In the genomic region with DNA sequence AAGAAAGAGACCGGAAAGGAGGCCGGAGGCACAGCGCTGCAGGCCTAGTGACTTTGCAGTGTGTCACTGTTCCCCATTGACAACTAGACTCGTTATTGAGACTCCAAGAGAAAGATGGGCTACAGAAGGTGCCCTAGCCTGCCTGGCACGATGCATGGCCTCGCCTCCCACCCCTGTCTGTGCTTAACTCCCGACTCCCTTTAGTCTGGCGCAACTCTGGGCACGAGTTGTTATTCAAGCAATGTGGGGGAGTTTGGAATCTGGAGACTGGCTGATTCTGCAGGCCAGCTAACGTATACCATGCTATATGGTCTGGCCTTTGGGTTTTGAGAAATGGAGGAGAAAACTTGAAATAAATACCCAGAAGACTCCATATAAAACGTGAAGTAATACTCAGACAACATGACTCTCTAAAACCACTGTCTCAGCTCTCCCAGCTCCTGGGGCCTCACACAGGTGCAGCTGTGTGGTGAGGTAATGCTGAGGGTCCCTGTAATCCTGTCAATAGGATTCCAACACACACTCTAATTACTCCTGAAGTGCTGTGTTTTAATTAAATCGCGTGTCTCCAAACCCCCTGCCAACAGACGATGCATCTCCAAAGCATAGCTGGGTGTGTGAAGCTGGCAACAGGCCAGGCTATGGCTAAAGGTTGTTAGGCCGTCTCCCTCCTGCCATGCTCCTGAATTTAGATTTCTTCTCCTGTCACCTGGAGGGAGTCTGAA, we compare ENCODE assay signal across 27 mouse cellular contexts. TPM values are rescaled to one million over a fixed set of nuclear protein-coding genes. Genes with fewer than 3 reads are reported as not detected.
DNase-seq lines count a peak whose midpoint lies in the region; ATAC-seq lines count a peak whose summit lies in the region.
"Had no signal": no experiment of that assay in that cellular context is flagged by ENCODE, and none has a peak within 500 bp of the region (broad histone marks: within the 10 kb centered on the region; RNA-seq: fewer than 3 reads in every experiment).

No protein-coding gene starts in this region.

- H3K27me3 ChIP-seq in forebrain, embryonic 12.5 days = no peaks in the 10 kb centered on the region
- H3K27me3 ChIP-seq in forebrain, embryonic 10.5 days (ENCODE audit: poor library complexity, severe bottlenecking) = no peaks in the 10 kb centered on the region
- no peaks in the 10 kb centered on the region for H3K27me3 ChIP-seq in hindbrain, embryonic 15.5 days
- H3K27me3 ChIP-seq in hindbrain, embryonic 10.5 days (ENCODE audit: insufficient read depth, poor library complexity, severe bottlenecking) = no peaks in the 10 kb centered on the region
- H3K27me3 ChIP-seq: embryonic facial prominence, embryonic 12.5 days; limb, embryonic 13.5 days; liver, embryonic 12.5 days; midbrain, embryonic 12.5 days had no signal

- H3K4me2 ChIP-seq in forebrain, embryonic 12.5 days = no peak overlapping the region
- H3K4me2 ChIP-seq in hindbrain, embryonic 15.5 days = no peak overlapping the region
- H3K4me2 ChIP-seq: embryonic facial prominence, embryonic 12.5 days; limb, embryonic 13.5 days; liver, embryonic 12.5 days; midbrain, embryonic 12.5 days had no signal

- H3K27ac ChIP-seq in forebrain, embryonic 12.5 days = 0 out of 2 replicates have a peak overlapping the region, but pooled peaks have one; percentile 25
- no peak overlapping the region for H3K27ac ChIP-seq in forebrain, embryonic 10.5 days
- H3K27ac ChIP-seq in hindbrain, embryonic 15.5 days (replicated peaks) = no peak overlapping the region
- H3K27ac ChIP-seq in hindbrain, embryonic 10.5 days = no peak overlapping the region
- H3K27ac ChIP-seq: embryonic facial prominence, embryonic 12.5 days; heart, embryonic 10.5 days; limb, embryonic 13.5 days; liver, embryonic 12.5 days; midbrain, embryonic 12.5 days had no signal

- intact Hi-C loops in left cerebral cortex, postnatal 10 days (cut with DNase I) = no loop called here

- no peak overlapping the region for H3K4me3 ChIP-seq in forebrain, embryonic 12.5 days (replicated peaks)
- H3K4me3 ChIP-seq in forebrain, embryonic 10.5 days = no peak overlapping the region
- H3K4me3 ChIP-seq in hindbrain, embryonic 15.5 days = no peak overlapping the region
- no peak overlapping the region for H3K4me3 ChIP-seq in hindbrain, embryonic 10.5 days
- H3K4me3 ChIP-seq: embryonic facial prominence, embryonic 12.5 days; heart, embryonic 10.5 days; limb, embryonic 13.5 days; liver, embryonic 12.5 days; midbrain, embryonic 12.5 days; myocyte had no signal

- 0 out of 2 replicates have a peak, but pooled peaks cover 4% of the 10 kb centered on the region for H3K9me3 ChIP-seq in forebrain, embryonic 12.5 days
- H3K9me3 ChIP-seq in forebrain, embryonic 10.5 days = 0 out of 2 replicates have a peak, but pooled peaks cover 4% of the 10 kb centered on the region
- no peaks in the 10 kb centered on the region for H3K9me3 ChIP-seq in hindbrain, embryonic 15.5 days
- H3K9me3 ChIP-seq in hindbrain, embryonic 10.5 days = 0 out of 2 replicates have a peak, but pooled peaks cover 4% of the 10 kb centered on the region
- H3K9me3 ChIP-seq: embryonic facial prominence, embryonic 12.5 days; liver, embryonic 12.5 days had no signal

- no peak for DNase-seq in forebrain, embryonic 10.5 days (ENCODE audit: extremely low spot score, low spot score)
- no peak for DNase-seq in hindbrain, embryonic 10.5 days (ENCODE audit: low spot score)
- peak; percentile 38 to 58 for DNase-seq in left cerebral cortex, adult 18-20 months (ENCODE audit: low spot score in 2 of 2)
- no peak for DNase-seq in left cerebral cortex, postnatal 10 days (ENCODE audit: extremely low spot score in 1 of 2, low spot score in 2 of 2)
- DNase-seq in right cerebral cortex, adult 18-20 months = peak; percentile 51
- no peak for DNase-seq in right cerebral cortex, adult 2 months (ENCODE audit: low spot score in 2 of 2)
- DNase-seq: adrenal gland, adult 8-10 months; cerebellum, adult 2 months; cerebellum, postnatal 25 days; forebrain, postnatal 0 days; kidney, adult 9 months; kidney, postnatal 14 days; lung, adult 18-20 months; lung, postnatal 10 days; right cerebral cortex, postnatal 14 days; thymus, postnatal 14 days had no signal

- WGBS in forebrain, embryonic 12.5 days = 70% methylated on average over 15 of the region's 15 CpGs
- 82% methylated on average over 15 of the region's 15 CpGs for WGBS in forebrain, embryonic 10.5 days
- WGBS in hindbrain, embryonic 15.5 days = 76% methylated on average over 15 of the region's 15 CpGs
- 83% methylated on average over 15 of the region's 15 CpGs for WGBS in hindbrain, embryonic 10.5 days

- no peak overlapping the region for H3K9ac ChIP-seq in forebrain, embryonic 12.5 days
- no peak overlapping the region for H3K9ac ChIP-seq in hindbrain, embryonic 15.5 days
- H3K9ac ChIP-seq: embryonic facial prominence, embryonic 12.5 days; forebrain, postnatal 0 days; limb, embryonic 13.5 days; liver, embryonic 12.5 days; midbrain, embryonic 12.5 days had no signal

- no peaks in the 10 kb centered on the region for H3K36me3 ChIP-seq in forebrain, embryonic 12.5 days (replicated peaks)
- H3K36me3 ChIP-seq in forebrain, embryonic 10.5 days (replicated peaks) = no peaks in the 10 kb centered on the region
- no peaks in the 10 kb centered on the region for H3K36me3 ChIP-seq in hindbrain, embryonic 15.5 days
- H3K36me3 ChIP-seq in hindbrain, embryonic 10.5 days = no peaks in the 10 kb centered on the region
- H3K36me3 ChIP-seq: embryonic facial prominence, embryonic 12.5 days; heart, embryonic 10.5 days; limb, embryonic 13.5 days; liver, embryonic 12.5 days; midbrain, embryonic 12.5 days had no signal

- no peaks in the 10 kb centered on the region for H3K4me1 ChIP-seq in forebrain, embryonic 12.5 days
- no peaks in the 10 kb centered on the region; the same call in 1 of the 2 replicates for H3K4me1 ChIP-seq in forebrain, embryonic 10.5 days
- H3K4me1 ChIP-seq in hindbrain, embryonic 15.5 days (replicated peaks) = peaks cover 7% of the 10 kb centered on the region
- H3K4me1 ChIP-seq in hindbrain, embryonic 10.5 days (replicated peaks) = no peaks in the 10 kb centered on the region
- H3K4me1 ChIP-seq: embryonic facial prominence, embryonic 12.5 days; limb, embryonic 13.5 days; liver, embryonic 12.5 days; midbrain, embryonic 12.5 days had no signal

- no peak; the same call in 1 of the 2 replicates for ATAC-seq in forebrain, embryonic 12.5 days (ENCODE audit: low FRiP score)
- ATAC-seq in hindbrain, embryonic 15.5 days (ENCODE audit: low FRiP score, low read depth) = 0 out of 2 replicates have a peak, but pooled peaks have one; percentile 23
- ATAC-seq: activated CD4-positive, CD25-positive, alpha-beta regulatory T cell, adult 4 months; forebrain, postnatal 0 days; intestine, embryonic 16.5 days; liver, embryonic 12.5 days had no signal

RNA-seq across cellular contexts. Expression of a gene that starts 21.6 kb away (rescaled TPM):
- polyA plus RNA-seq in forebrain, embryonic 12.5 days (2016; fragmentation: Nextera tagmentation; extraction: Ambion mirVana) = 0.78 and 0.96 TPM in 2 replicates
- 0.09 and 0.29 TPM in 2 replicates for polyA plus RNA-seq in forebrain, embryonic 10.5 days (2016; fragmentation: Nextera tagmentation; extraction: Ambion mirVana)
- 8.1 and 8.8 TPM in 2 replicates for polyA plus RNA-seq in hindbrain, embryonic 15.5 days (2015; fragmentation: Nextera tagmentation; extraction: Ambion mirVana)
- polyA plus RNA-seq in hindbrain, embryonic 10.5 days (2016; fragmentation: Nextera tagmentation; extraction: Ambion mirVana) = 0.76 and 0.80 TPM in 2 replicates
- total RNA-seq in left cerebral cortex, adult 18-20 months (2021) = 10 to 100 TPM; 79.9 to 84.9 TPM
- total RNA-seq in left cerebral cortex, postnatal 10 days (2021) = 10 to 100 TPM; 63.5 to 70.6 TPM
- total RNA-seq: hematopoietic stem cell, adult 5-6 weeks had no signal
- polyA plus RNA-seq: activated CD4-positive, CD25-positive, alpha-beta regulatory T cell, adult 4 months had no signal

Comparison
In these comparisons a context has a peak if more than half of its experiments do, and no peak if none do; other contexts are left out.
1. DNase-seq: peak in left cerebral cortex, adult 18-20 months (2 of 2) and right cerebral cortex, adult 18-20 months (single experiment); none in forebrain, embryonic 10.5 days (single experiment), hindbrain, embryonic 10.5 days (single experiment), left cerebral cortex, postnatal 10 days (0 of 2) and right cerebral cortex, adult 2 months (0 of 2).